Mouse (Mus musculus) liver, postnatal 0 days (tissue): ENCODE data around the gene Fam163b. TPM values are rescaled to one million over a fixed set of nuclear protein-coding genes. Genes with fewer than 3 reads are reported as not detected.

Source experiments
- ATAC-seq: fragments of 200-750 bp; cut with Nextera tagmentation; 2 replicates; pipeline ENCODE4 v1.8.0; 2017; ENCODE audit warnings: mild to moderate bottlenecking, moderate library complexity
- DNase-seq: peaks from one replicate; pipeline ENCODE4 v3.0.0-alpha.2; 2016
- H3K27ac ChIP-seq: fragments of 300-500 bp; sonication (generic); 2 replicates; pipeline ENCODE4 v1.5.1; 2014; ENCODE audit warnings: antibody characterized with exemption, moderate library complexity, mild to moderate bottlenecking, low read depth
- H3K27me3 ChIP-seq: fragments of 300-500 bp; sonication (generic); 2 replicates; pipeline ENCODE4 v1.6.1; 2014; ENCODE audit warnings: low read length, control low read depth, mixed read lengths; ENCODE audit not compliant: insufficient read depth
- H3K36me3 ChIP-seq: fragments of 300-500 bp; sonication (generic); replicated peaks from 2 replicates; pipeline ENCODE4 v1.6.1; 2014; ENCODE audit warnings: mild to moderate bottlenecking, control low read depth, low read length, moderate library complexity, mixed read lengths; ENCODE audit not compliant: insufficient read depth
- H3K4me1 ChIP-seq: fragments of 300-500 bp; sonication (generic); 2 replicates; pipeline ENCODE4 v1.6.1; 2014; ENCODE audit warnings: antibody characterized with exemption, mild to moderate bottlenecking, control low read depth; ENCODE audit not compliant: insufficient read depth
- H3K4me2 ChIP-seq: fragments of 300-500 bp; sonication (generic); 2 replicates; pipeline ENCODE4 v1.6.1; 2014; ENCODE audit warnings: low read depth, mild to moderate bottlenecking, low read length, moderate library complexity, mixed read lengths
- H3K4me3 ChIP-seq: fragments of 300-500 bp; sonication (generic); 2 replicates; pipeline ENCODE4 v1.5.1; 2014; ENCODE audit warnings: low read depth, low read length
- H3K9ac ChIP-seq: fragments of 300-500 bp; sonication (generic); replicated peaks from 2 replicates; pipeline ENCODE4 v1.6.1; 2014; ENCODE audit warnings: mild to moderate bottlenecking, moderate library complexity
- H3K9me3 ChIP-seq: fragments of 300-500 bp; sonication (generic); 2 replicates; pipeline ENCODE4 v1.6.1; 2016; ENCODE audit warnings: mild to moderate bottlenecking, control low read depth, low read length, mixed read lengths
- CTCF ChIP-seq: sonication (generic); IDR thresholded peaks from 2 replicates; pipeline ENCODE4 v1.5.1; 2016; ENCODE audit warnings: antibody characterized with exemption, low read depth
- EP300 ChIP-seq: IDR thresholded peaks from 2 replicates; pipeline ENCODE4 v1.6.1; 2016; ENCODE audit warnings: antibody characterized with exemption, low read depth, mild to moderate bottlenecking
- WGBS: fragments of 180-500 bp; shearing (Covaris S2); extraction: QIAGEN DNeasy Blood & Tissue Kit; methylation state at CpG from one replicate; pipeline ENCODE4 v1.1.7; 2014; ENCODE audit not compliant: insufficient replicate concordance; 5-methylcytosine and 5-hydroxymethylcytosine counted together
- polyA plus RNA-seq: library from polyadenylated mRNA; unstranded; fragments of >200 nt; fragmentation: Nextera tagmentation; extraction: Ambion mirVana; gene quantifications from 2 replicates; pipeline ENCODE4 v1.2.1, GENCODE M21; 2015

Gene Fam163b
- polyA plus RNA-seq, 1 experiment from 2014 or later: not detected

- DNase-seq (no peak), ATAC-seq (no peak)
- Histone ChIP-seq H3K9ac (no peak overlapping the region), H3K4me2 (no peak overlapping the region), H3K9me3 (no peaks in the 10 kb centered on the region), H3K36me3 (no peaks in the 10 kb centered on the region), H3K27me3 (0 out of 2 replicates have a peak, but pooled peaks cover 3% of the 10 kb centered on the region), H3K27ac (no peak overlapping the region), H3K4me1 (no peaks in the 10 kb centered on the region), H3K4me3 (no peak overlapping the region)
- TF ChIP-seq CTCF (no peak), EP300 (no peak)
- 62% methylated on average over 4 of the region's 4 CpGs for WGBS
Observed at GRCm38 (mm10) chr2:27073407-27073806, 68.9 kb downstream of the Fam163b start.

DNA sequence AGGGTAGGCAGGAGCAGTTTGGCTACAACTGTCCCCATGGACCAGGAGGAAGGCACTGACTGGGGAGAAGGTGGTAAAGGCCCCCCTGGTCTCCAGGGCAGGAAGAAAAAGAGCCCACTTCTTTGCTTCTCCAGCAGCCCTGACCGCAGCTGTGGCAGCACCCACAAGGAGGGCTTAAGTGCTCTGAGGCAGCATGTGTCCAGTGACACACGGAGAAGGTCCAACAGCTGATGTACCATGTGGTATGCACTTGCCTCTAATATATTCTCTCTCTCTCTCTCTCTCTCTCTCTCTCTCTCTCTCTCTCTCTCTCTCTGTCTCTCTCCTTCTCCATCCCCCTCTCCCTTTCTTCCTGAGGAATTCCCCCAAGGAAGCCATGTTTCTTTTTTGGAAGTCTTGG is 70.3 kb downstream of the Fam163b start, which contains the start of gene Mymk:
Mymk (minus strand) TSS at position 202 of the 400 bp plus-strand sequence.
- TF ChIP-seq CTCF: no peak
- TF ChIP-seq EP300: no peak
- Histone ChIP-seq H3K27ac (no peak within 1 kb of the TSS), H3K4me2 (no peak within 1 kb of the TSS), H3K36me3 (no peaks in the 10 kb centered on the region), H3K27me3 (no peaks in the 10 kb centered on the region), H3K9ac (no peak within 1 kb of the TSS), H3K4me3 (no peak within 1 kb of the TSS), H3K4me1 (no peaks in the 10 kb centered on the region), H3K9me3 (no peaks in the 10 kb centered on the region)
- ATAC-seq: no peak
- no peak for DNase-seq
- 66% methylated on average over 2 of the region's 2 CpGs for WGBS

DNA sequence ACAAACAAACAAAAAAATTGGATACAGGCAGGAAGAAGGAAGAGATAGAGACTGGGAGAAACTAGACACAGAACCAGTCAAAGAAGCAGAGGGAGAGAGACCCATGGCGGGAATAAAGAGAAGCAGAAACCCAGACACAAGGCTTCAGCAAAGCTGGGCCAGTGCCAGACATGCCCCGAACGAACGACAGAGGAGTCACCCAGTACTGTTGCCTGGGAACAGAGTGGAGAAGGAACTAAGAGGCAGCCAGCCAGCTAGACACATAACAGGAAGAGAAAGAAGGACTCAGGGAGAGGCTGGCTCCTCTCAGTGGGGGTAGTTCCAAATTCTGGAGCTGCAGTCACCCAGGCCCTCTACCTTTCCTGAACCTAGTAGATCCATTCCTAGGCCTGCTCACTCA is 71.2 kb downstream of the Fam163b start:
- H3K4me1 ChIP-seq: no peaks in the 10 kb centered on the region
- no peaks in the 10 kb centered on the region for H3K9me3 ChIP-seq
- ATAC-seq (no peak), DNase-seq (peak; percentile 48)
- 17% methylated on average over 4 of the region's 4 CpGs for WGBS
- no peak overlapping the region for H3K9ac ChIP-seq
- TF ChIP-seq CTCF: no peak
- no peak for TF ChIP-seq EP300
- no peaks in the 10 kb centered on the region for H3K36me3 ChIP-seq
- no peak overlapping the region for H3K4me3 ChIP-seq
- H3K27ac ChIP-seq: no peak overlapping the region
- H3K4me2 ChIP-seq: no peak overlapping the region
- no peaks in the 10 kb centered on the region for H3K27me3 ChIP-seq

DNA sequence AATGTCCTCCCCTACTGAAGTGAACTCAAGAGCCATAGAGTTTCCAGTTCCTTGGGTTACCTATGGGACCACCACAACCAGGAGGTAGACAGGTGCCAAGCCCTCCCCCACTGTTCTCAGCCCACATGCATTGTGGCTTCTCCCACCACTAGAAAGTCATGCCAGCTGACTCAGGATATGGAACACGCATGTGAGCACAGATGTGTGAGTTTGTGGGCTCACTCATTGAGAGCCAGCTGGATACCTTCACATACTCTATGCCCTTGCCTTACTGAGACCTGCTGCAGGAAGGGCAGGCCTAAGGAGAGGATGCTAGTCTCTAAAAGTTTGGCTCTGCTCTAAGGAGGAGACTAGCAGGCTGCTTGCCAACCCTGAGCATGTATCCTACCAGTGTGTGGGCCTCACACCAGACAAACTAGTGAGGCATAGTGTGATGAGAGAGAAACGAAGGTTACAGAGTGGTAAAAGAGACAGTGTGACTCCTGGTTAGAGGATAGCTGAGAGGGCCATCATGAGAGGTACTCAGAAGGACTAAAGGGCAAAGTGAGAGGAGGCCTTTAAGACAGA is 72.0 kb downstream of the Fam163b start:
- no peak overlapping the region for H3K9ac ChIP-seq
- TF ChIP-seq EP300: no peak
- no peak for TF ChIP-seq CTCF
- no peak overlapping the region for H3K4me2 ChIP-seq
- no peaks in the 10 kb centered on the region for H3K9me3 ChIP-seq
- no peaks in the 10 kb centered on the region for H3K36me3 ChIP-seq
- WGBS: 74% methylated on average over 2 of the region's 2 CpGs
- no peak for DNase-seq
- H3K27me3 ChIP-seq: no peaks in the 10 kb centered on the region
- no peaks in the 10 kb centered on the region for H3K4me1 ChIP-seq
- no peak for ATAC-seq
- H3K27ac ChIP-seq: no peak overlapping the region
- no peak overlapping the region for H3K4me3 ChIP-seq

- WGBS: 52% methylated on average over 3 of the region's 3 CpGs
- Histone ChIP-seq H3K4me3 (no peak overlapping the region), H3K9ac (no peak overlapping the region), H3K27me3 (no peaks in the 10 kb centered on the region), H3K9me3 (no peaks in the 10 kb centered on the region), H3K4me2 (no peak overlapping the region), H3K36me3 (no peaks in the 10 kb centered on the region), H3K27ac (no peak overlapping the region), H3K4me1 (no peaks in the 10 kb centered on the region)
- DNase-seq (no peak), ATAC-seq (no peak)
- no peak for TF ChIP-seq EP300
- TF ChIP-seq CTCF: no peak
Observed at GRCm38 (mm10) chr2:27069646-27070045, 72.6 kb downstream of the Fam163b start.

- H3K9ac ChIP-seq: no peak overlapping the region
- H3K4me1 ChIP-seq: no peaks in the 10 kb centered on the region
- H3K4me2 ChIP-seq: no peak overlapping the region
- WGBS: 57% methylated on average over 2 of the region's 2 CpGs
- ATAC-seq (no peak), DNase-seq (no peak)
- no peaks in the 10 kb centered on the region for H3K9me3 ChIP-seq
- no peaks in the 10 kb centered on the region for H3K27me3 ChIP-seq
- H3K4me3 ChIP-seq: no peak overlapping the region
- no peaks in the 10 kb centered on the region for H3K36me3 ChIP-seq
- no peak for TF ChIP-seq CTCF
- no peak for TF ChIP-seq EP300
- H3K27ac ChIP-seq: no peak overlapping the region
Observed at GRCm38 (mm10) chr2:27067996-27068395, 74.3 kb downstream of the Fam163b start.
